Comparison of ENCODE assay signal across 15 mouse cellular contexts in genomic region chr9:114838870-114839269, GRCm38 (mm10). TPM values are rescaled to one million over a fixed set of nuclear protein-coding genes. Genes with fewer than 3 reads are reported as not detected.
"Had no signal": no experiment of that assay in that cellular context is flagged by ENCODE, and none has a peak within 500 bp of the region (broad histone marks: within the 10 kb centered on the region; RNA-seq: fewer than 3 reads in every experiment).

No protein-coding gene starts in this region.

- H3K4me1 ChIP-seq: liver, embryonic 12.5 days; stomach, embryonic 15.5 days had no signal

- DNase-seq: lung, embryonic 14.5 days; right cerebral cortex, postnatal 14 days; thymus, adult 18-20 months; thymus, postnatal 25 days; thymus, postnatal 4 days had no signal

- H3K27ac ChIP-seq: limb, embryonic 15.5 days; liver, embryonic 12.5 days; liver, embryonic 14.5 days; macrophage; midbrain, embryonic 13.5 days; midbrain, embryonic 15.5 days; neural tube, embryonic 12.5 days; stomach, embryonic 15.5 days; stomach, postnatal 0 days had no signal

- H3K4me3 ChIP-seq: limb, embryonic 15.5 days; liver, embryonic 12.5 days; midbrain, embryonic 13.5 days; midbrain, embryonic 15.5 days; neural tube, embryonic 12.5 days; stomach, embryonic 15.5 days had no signal

RNA-seq across cellular contexts. Expression of gene Cmtm8, which starts 5.1 kb away (rescaled TPM):
- total RNA-seq: monocyte, adult 5-6 weeks had no signal
